Mouse (Mus musculus) bone marrow, adult 2 months (tissue): ENCODE results near the gene Etv6. TPM values are rescaled to one million over a fixed set of nuclear protein-coding genes. Genes with fewer than 3 reads are reported as not detected.

Experiments
- H3K27ac ChIP-seq: fragments of 200-500 bp; 2 replicates; pipeline ENCODE4 v1.5.1; 2012; ENCODE audit warnings: low read depth, mild to moderate bottlenecking, control low read depth, inconsistent platforms, low read length; ENCODE audit not compliant: control insufficient read depth, poor library complexity, insufficient read depth
- H3K4me1 ChIP-seq: fragments of 200-500 bp; 2 replicates; pipeline ENCODE4 v1.6.1; 2011; ENCODE audit warnings: low read length; ENCODE audit not compliant: control insufficient read depth, insufficient read depth
- H3K4me3 ChIP-seq: fragments of 200-500 bp; replicated peaks from 2 replicates; pipeline ENCODE3; 2011; ENCODE audit warnings: mild to moderate bottlenecking, low read depth, low read length, control low read depth; ENCODE audit not compliant: control insufficient read depth
- CTCF ChIP-seq: fragments of 200-500 bp; IDR thresholded peaks from 2 replicates; pipeline ENCODE4 v1.5.1; 2011; ENCODE audit warnings: low read length, control low read depth; ENCODE audit not compliant: control insufficient read depth, insufficient read depth
- POLR2A ChIP-seq: fragments of 200-500 bp; IDR thresholded peaks from 2 replicates; pipeline ENCODE4 v1.6.1; 2011; ENCODE audit warnings: low read depth, mild to moderate bottlenecking, control low read depth, low read length, borderline replicate concordance; ENCODE audit not compliant: control insufficient read depth
- WGBS: fragments of 180-500 bp; shearing (Covaris S2); methylation state at CpG from one replicate; pipeline ENCODE4 v1.1.7; 2018; 5-methylcytosine and 5-hydroxymethylcytosine counted together
- polyA plus RNA-seq: library from polyadenylated mRNA; stranded (reverse); fragments of >200 nt; gene quantifications from 2 replicates; pipeline ENCODE4 v1.2.4, GENCODE M21; 2011; ENCODE audit warnings: low replicate concordance; ENCODE audit not compliant: missing spikeins, insufficient read depth, insufficient read length

Etv6 gene
- polyA plus RNA-seq, 1 experiment = 10.9 TPM

DNA sequence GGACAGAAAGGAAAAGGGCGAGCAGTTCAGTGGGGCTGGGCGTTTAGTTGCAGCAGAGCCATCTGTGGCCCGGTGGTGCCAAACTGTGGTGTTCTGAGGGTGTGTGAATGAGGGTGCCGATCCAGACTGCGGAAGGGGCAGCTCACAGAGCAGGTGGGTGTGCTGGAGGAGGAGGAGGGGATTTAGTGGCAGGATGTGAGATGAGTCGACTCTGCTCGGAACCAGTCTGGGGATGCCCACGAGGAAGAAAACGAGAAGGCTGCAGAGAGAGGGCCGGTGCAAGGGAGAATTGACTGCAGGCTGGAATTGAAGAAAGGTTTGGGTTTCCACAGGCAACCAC lies 24.0 kb downstream of the Etv6 start:
- Histone ChIP-seq H3K27ac (no peak overlapping the region), H3K4me3 (no peak overlapping the region), H3K4me1 (peaks cover 2% of the 10 kb centered on the region; the same call in 1 of the 2 replicates)
- 31% methylated on average over 10 of the region's 10 CpGs for WGBS
- TF ChIP-seq POLR2A = no peak

DNA sequence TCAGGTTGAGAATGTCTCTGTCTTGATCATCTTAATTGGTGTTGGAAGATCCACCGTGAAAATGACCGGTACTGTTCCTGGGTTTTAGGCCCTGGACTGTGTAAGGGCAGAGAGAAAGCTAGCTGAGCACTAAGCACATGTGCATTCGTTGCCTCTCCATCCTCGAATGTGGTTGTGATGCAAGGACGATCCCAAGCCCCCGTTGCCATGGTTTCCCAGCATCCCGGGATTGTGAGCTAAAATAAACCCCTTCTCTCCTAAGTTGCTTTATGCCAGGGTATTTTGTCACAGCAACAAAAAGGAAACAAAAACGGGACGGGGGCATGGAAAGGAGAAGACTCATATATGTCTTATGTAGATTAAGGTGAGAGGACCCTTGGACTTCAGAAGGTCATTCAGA lies 24.5 kb downstream of the Etv6 start:
- H3K4me1 ChIP-seq = peaks cover 4% of the 10 kb centered on the region; the same call in 1 of the 2 replicates
- H3K4me3 ChIP-seq = no peak overlapping the region
- TF ChIP-seq CTCF (no peak), POLR2A (no peak)
- 49% methylated on average over 9 of the region's 9 CpGs for WGBS
- H3K27ac ChIP-seq = no peak overlapping the region

DNA sequence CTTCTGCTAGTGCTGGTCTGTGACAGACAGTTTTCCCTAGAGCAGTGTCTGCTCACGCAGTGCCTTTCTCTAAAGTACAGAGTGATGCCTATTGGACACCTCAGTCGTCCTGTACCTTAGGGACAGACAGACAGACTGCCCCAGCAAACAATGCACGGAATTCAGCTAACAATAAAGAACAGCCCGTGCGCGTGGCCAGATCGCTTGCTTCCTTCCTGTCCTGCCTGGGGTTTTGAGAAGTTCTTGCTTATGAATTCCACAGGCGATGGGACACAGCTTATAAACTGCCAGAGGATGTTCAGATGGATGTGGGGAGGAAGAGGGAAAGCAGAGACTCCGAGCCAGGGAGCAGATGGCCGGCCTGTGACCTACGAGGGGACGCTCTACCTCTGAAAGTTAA lies 25.3 kb downstream of the Etv6 start:
- Histone ChIP-seq H3K4me3 (no peak overlapping the region), H3K27ac (no peak overlapping the region), H3K4me1 (peaks cover 4% of the 10 kb centered on the region; the same call in 1 of the 2 replicates)
- TF ChIP-seq CTCF (no peak), POLR2A (no peak)
- 21% methylated on average over 12 of the region's 12 CpGs for WGBS

DNA sequence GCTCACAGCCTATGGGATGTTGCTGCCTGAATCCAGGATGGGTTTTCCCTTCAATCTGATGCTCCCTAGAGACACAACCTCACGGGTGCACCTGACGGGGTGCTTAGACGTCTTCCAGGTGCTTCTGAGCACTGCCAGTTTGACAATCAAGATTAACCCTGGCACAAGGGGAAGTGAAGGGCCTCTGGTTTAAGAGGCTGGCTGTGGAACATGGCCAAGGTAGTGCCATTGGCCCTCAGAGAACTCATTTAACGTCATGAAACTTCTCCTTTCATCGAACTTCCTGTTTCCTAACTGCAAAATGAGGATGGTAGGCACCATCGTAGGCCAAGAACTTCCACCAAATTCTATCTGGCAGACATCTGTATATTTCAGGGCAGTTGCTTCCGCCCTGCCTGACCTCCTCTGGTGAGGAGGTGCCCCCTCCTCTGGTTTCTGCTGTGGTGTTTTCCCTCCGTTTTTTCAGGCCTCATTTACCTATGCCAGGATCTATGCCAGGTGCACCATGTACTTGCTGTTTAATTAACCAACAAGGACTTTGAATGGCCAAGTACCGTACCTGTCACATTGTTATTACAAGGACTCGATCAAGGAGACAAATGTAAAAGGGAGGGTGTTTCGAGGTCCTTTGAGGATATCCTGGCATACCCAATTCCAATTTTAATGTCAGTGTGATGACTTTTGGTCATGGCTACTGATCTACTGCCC lies 29.7 kb downstream of the Etv6 start:
- 21% methylated on average over 11 of the region's 11 CpGs for WGBS
- Histone ChIP-seq H3K4me1 (peaks cover 6% of the 10 kb centered on the region; the same call in 1 of the 2 replicates), H3K4me3 (no peak overlapping the region), H3K27ac (peak overlapping the region; percentile 83)
- TF ChIP-seq POLR2A (no peak), CTCF (no peak)

DNA sequence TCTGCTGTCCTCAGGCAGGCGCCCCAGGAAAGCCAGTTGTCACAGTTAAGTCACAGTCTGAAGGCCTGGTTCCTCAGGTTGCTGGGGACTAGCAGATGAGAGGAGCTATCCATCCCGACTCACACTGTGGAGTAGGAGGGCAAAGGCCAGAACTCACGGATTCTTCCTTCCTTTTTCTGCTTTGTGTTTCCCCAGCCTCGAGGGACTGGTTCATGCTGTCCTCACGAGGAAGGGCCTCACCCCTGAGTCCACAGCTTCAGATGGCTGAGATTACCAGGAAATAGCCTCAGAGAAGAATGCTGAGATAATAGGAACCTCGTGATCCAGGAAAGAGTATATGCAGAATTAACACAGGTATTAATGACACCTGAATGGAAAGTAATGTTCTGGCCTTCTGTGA lies 30.6 kb downstream of the Etv6 start:
- WGBS = 30% methylated on average over 6 of the region's 6 CpGs
- no peak overlapping the region for H3K4me3 ChIP-seq
- peaks cover 4% of the 10 kb centered on the region; the same call in 1 of the 2 replicates for H3K4me1 ChIP-seq
- H3K27ac ChIP-seq = no peak overlapping the region
- TF ChIP-seq CTCF = no peak
- no peak for TF ChIP-seq POLR2A

DNA sequence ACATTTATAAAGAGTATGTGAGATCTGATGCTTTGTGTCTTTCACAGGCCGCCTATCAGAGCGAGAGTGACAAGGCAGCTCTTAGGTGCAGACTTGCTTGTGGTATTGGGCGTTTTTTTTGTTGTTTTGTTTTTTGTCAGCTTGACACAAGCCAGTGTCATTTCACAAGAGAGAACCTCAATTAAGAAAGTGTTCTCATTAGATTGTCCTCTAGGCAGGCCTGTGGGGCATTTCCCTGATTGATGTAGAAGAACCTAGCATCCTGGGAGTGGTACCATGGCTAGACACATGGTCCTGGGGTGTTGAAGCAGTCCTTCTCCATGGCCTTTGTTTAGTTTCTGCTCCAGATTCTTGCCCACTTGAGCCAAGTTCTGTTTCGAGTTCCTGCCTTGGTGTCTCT lies 31.5 kb downstream of the Etv6 start:
- WGBS = 70% methylated on average over 4 of the region's 4 CpGs
- Histone ChIP-seq H3K4me3 (no peak overlapping the region), H3K4me1 (peaks cover 5% of the 10 kb centered on the region), H3K27ac (no peak overlapping the region)
- TF ChIP-seq CTCF = no peak
- TF ChIP-seq POLR2A = no peak

DNA sequence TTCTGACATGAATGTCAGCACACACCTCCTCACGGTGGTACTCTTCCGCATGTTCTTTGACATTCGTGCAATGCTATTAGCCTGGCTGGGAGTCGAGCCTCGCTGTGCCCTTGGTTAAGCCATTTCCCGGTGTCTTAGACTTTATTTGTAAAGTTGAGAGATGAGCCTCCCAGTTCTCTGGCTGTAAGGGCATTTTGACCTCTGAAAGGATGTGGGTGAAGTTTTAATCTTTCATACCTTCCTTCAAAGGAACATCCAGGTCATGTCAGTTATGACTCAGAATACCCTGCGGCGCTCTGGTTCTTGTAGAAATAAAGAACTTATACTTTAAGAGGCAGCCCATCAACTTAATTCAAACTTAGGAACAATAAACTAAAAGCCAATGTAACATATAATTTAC lies 32.0 kb downstream of the Etv6 start:
- no peak for TF ChIP-seq CTCF
- TF ChIP-seq POLR2A = no peak
- H3K27ac ChIP-seq = no peak overlapping the region
- 85% methylated on average over 8 of the region's 8 CpGs for WGBS
- H3K4me1 ChIP-seq = peaks cover 7% of the 10 kb centered on the region
- H3K4me3 ChIP-seq = no peak overlapping the region

DNA sequence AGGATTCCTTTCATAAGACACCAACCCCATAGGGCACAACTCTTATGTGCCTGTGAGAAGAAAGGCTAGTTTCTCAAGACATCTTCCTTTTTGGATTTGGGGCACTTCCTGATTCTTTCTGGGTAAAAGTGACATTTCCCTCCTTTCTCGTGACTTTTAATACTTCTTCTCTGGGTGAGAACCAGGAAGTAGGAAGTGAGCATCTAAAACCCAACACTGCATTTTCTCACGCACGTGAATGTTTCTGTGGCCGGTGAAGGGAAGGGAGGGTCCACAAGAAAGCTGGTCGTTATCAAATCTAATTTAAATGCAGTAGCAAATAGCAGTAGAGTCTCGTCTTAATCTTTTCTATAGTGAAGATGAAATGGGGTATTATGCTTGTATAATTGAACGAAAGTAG lies 36.9 kb downstream of the Etv6 start:
- TF ChIP-seq CTCF (no peak), POLR2A (no peak)
- WGBS = 22% methylated on average over 7 of the region's 7 CpGs
- Histone ChIP-seq H3K27ac (no peak overlapping the region; the same call in 1 of the 2 replicates), H3K4me3 (no peak overlapping the region), H3K4me1 (peaks cover 4% of the 10 kb centered on the region)

DNA sequence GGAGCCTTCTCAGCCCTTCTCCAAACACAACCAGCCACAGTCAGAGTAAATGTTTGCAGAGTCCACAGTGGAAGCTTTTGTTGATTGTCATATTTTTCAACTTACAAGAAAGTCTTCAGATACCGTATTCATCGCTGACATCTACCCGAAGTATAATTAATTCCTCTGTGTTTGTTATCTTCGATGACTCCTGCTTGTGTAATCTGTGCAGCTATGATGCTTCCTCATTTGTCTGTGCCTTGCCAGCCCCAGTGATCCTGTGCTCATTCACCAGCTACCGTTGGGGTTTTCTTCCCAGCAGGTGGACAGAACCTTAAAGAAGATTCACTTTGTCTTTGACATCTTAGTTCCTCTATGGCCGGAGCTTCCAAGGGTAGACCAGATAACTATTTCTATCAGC lies 37.4 kb downstream of the Etv6 start:
- Histone ChIP-seq H3K4me3 (no peak overlapping the region), H3K4me1 (peaks cover 4% of the 10 kb centered on the region), H3K27ac (no peak overlapping the region; the same call in 1 of the 2 replicates)
- TF ChIP-seq CTCF = no peak
- no peak for TF ChIP-seq POLR2A
- WGBS = 19% methylated on average over 6 of the region's 6 CpGs
